Mouse (Mus musculus) MEL (cell line): ENCODE measurements at regions not wholly inside any gene's neighbourhood (a gene's known extent, or its start where the extent isn't known, plus 50 kb on each side); places are given as distances from the start of the nearest gene placed in this dataset.

ENCODE experiments used
- CHD2 ChIP-seq: IDR thresholded peaks from 2 replicates; pipeline ENCODE4 v1.6.1; 2011; ENCODE audit warnings: low read length, improper control_type of control experiment
- CTCF ChIP-seq, 3 experiments: IDR thresholded peaks in 2 of 3; conservative IDR thresholded peaks in 1 of 3; 2 replicates each; pipeline ENCODE4 v1.5.1; 2011 to 2012; ENCODE audit warnings: low read length in 3 of 3, low read depth in 2 of 3, mild to moderate bottlenecking in 2 of 3, improper control_type of control experiment in 1 of 3, inconsistent platforms in 1 of 3, mixed read lengths in 1 of 3, moderate library complexity in 1 of 3; ENCODE audit not compliant: control insufficient read depth in 1 of 3, insufficient read depth in 1 of 3, poor library complexity in 1 of 3, severe bottlenecking in 1 of 3
- ETS1 ChIP-seq: IDR thresholded peaks from 2 replicates; pipeline ENCODE4 v1.6.1; 2012; ENCODE audit warnings: low read depth, mild to moderate bottlenecking, inconsistent platforms, low read length, improper control_type of control experiment, moderate library complexity
- GATA1 ChIP-seq: IDR thresholded peaks from 2 replicates; pipeline ENCODE4 v1.6.1; 2011; ENCODE audit warnings: low read depth, low read length, improper control_type of control experiment
- MAZ ChIP-seq: IDR thresholded peaks from 2 replicates; pipeline ENCODE4 v1.6.1; 2012; ENCODE audit warnings: low read depth, mild to moderate bottlenecking, inconsistent platforms, low read length, improper control_type of control experiment
- MYB ChIP-seq: IDR thresholded peaks from 2 replicates; pipeline ENCODE4 v1.6.1; 2011; ENCODE audit warnings: mild to moderate bottlenecking, low read depth, low read length, improper control_type of control experiment
- POLR2A ChIP-seq, 2 experiments: IDR thresholded peaks; 2 replicates each; pipeline ENCODE4 v1.6.1; 2011 to 2012; ENCODE audit warnings: low read length in 2 of 2, mild to moderate bottlenecking in 2 of 2, control low read depth in 1 of 2, improper control_type of control experiment in 1 of 2, low read depth in 1 of 2, moderate library complexity in 1 of 2; ENCODE audit not compliant: control insufficient read depth in 1 of 2, insufficient read depth in 1 of 2, poor library complexity in 1 of 2
- POLR2AphosphoS2 ChIP-seq: IDR thresholded peaks from 2 replicates; pipeline ENCODE4 v1.6.1; 2011; ENCODE audit warnings: low read length, improper control_type of control experiment
- ZC3H11A ChIP-seq: IDR thresholded peaks from 2 replicates; pipeline ENCODE4 v1.6.1; 2012; ENCODE audit warnings: low read depth, mild to moderate bottlenecking, inconsistent platforms, low read length, improper control_type of control experiment

- TF ChIP-seq MYB (no peak), CTCF (IDR thresholded peaks at IDR 0.05 in 2 of 3, conservative IDR thresholded peaks at IDR 0.05 in 1 of 3; ENCODE audit: control insufficient read depth in 1 of 3, insufficient read depth in 1 of 3, low read depth in 2 of 3, low read length in 3 of 3, poor library complexity in 1 of 3, severe bottlenecking in 1 of 3) (no peak), POLR2A (IDR thresholded peaks at IDR 0.05; ENCODE audit: control insufficient read depth in 1 of 2, insufficient read depth in 1 of 2, low read depth in 1 of 2, low read length in 2 of 2, poor library complexity in 1 of 2) (no peak), POLR2AphosphoS2 (no peak), MAZ (no peak), ETS1 (no peak), ZC3H11A (no peak), GATA1 (no peak), CHD2 (no peak)
These were observed 143.1 kb downstream of the Mtx3 start for GRCm38 (mm10) chr13:92987691-92988090.
